Mouse (Mus musculus): ENCODE results near the gene Apba2. TPM values are rescaled to one million over a fixed set of nuclear protein-coding genes. Genes with fewer than 3 reads are reported as not detected.

Apba2 gene
- polyA plus RNA-seq, 2 experiments from 2014 or later, result not detected

GRCm38 (mm10) chr7:64588636-64589389 lies 87.3 kb downstream of the Apba2 start:
- ATAC-seq, result no peak

- no peak for ATAC-seq
Observed at GRCm38 (mm10) chr7:64595256-64595655, 93.8 kb downstream of the Apba2 start.

- no peak for ATAC-seq
Observed at GRCm38 (mm10) chr7:64596652-64597051, 95.1 kb downstream of the Apba2 start.

- ATAC-seq, result no peak
Observed at GRCm38 (mm10) chr7:64609866-64610265, 108.4 kb downstream of the Apba2 start.

GRCm38 (mm10) chr7:64610875-64611274 lies 109.4 kb downstream of the Apba2 start:
- no peak for ATAC-seq

- no peak for ATAC-seq
Observed at GRCm38 (mm10) chr7:64619261-64619660, 117.8 kb downstream of the Apba2 start.

GRCm38 (mm10) chr7:64626494-64626893 lies 125.0 kb downstream of the Apba2 start:
- no peak for ATAC-seq

- ATAC-seq, result no peak
Observed at GRCm38 (mm10) chr7:64627972-64628655, 126.6 kb downstream of the Apba2 start.

- no peak for ATAC-seq
Observed at GRCm38 (mm10) chr7:64630697-64631096, 129.2 kb downstream of the Apba2 start.

- no peak for ATAC-seq
Observed at GRCm38 (mm10) chr7:64631131-64631530, 129.6 kb downstream of the Apba2 start.

GRCm38 (mm10) chr7:64631781-64632351 lies 130.4 kb downstream of the Apba2 start:
- ATAC-seq, result no peak

GRCm38 (mm10) chr7:64633182-64633581 lies 131.7 kb downstream of the Apba2 start:
- ATAC-seq, result no peak

GRCm38 (mm10) chr7:64633916-64634315 lies 132.4 kb downstream of the Apba2 start:
- no peak for ATAC-seq

- ATAC-seq, result no peak
Observed at GRCm38 (mm10) chr7:64634482-64634881, 133.0 kb downstream of the Apba2 start.

- ATAC-seq, result no peak
Observed at GRCm38 (mm10) chr7:64638922-64639321, 137.4 kb downstream of the Apba2 start.

GRCm38 (mm10) chr7:64640651-64641050 lies 139.1 kb downstream of the Apba2 start:
- no peak for ATAC-seq

GRCm38 (mm10) chr7:64642903-64643302 lies 141.4 kb downstream of the Apba2 start:
- no peak for ATAC-seq

- ATAC-seq, result no peak
Observed at GRCm38 (mm10) chr7:64645458-64645857, 144.0 kb downstream of the Apba2 start.

- ATAC-seq, result no peak
Observed at GRCm38 (mm10) chr7:64646046-64646445, 144.5 kb downstream of the Apba2 start.

GRCm38 (mm10) chr7:64648947-64649607 lies 147.6 kb downstream of the Apba2 start:
- no peak for ATAC-seq

- ATAC-seq, result no peak
Observed at GRCm38 (mm10) chr7:64651963-64652362, 150.5 kb downstream of the Apba2 start.

GRCm38 (mm10) chr7:64656787-64657186 lies 155.3 kb downstream of the Apba2 start:
- ATAC-seq, result no peak

GRCm38 (mm10) chr7:64658914-64659313 lies 157.4 kb downstream of the Apba2 start:
- no peak for ATAC-seq

Data from CD4-positive, CD25-positive, alpha-beta regulatory T cell, adult 4 months (primary cell).